ENCODE assay signal across 8 mouse cellular contexts in the genomic region with DNA sequence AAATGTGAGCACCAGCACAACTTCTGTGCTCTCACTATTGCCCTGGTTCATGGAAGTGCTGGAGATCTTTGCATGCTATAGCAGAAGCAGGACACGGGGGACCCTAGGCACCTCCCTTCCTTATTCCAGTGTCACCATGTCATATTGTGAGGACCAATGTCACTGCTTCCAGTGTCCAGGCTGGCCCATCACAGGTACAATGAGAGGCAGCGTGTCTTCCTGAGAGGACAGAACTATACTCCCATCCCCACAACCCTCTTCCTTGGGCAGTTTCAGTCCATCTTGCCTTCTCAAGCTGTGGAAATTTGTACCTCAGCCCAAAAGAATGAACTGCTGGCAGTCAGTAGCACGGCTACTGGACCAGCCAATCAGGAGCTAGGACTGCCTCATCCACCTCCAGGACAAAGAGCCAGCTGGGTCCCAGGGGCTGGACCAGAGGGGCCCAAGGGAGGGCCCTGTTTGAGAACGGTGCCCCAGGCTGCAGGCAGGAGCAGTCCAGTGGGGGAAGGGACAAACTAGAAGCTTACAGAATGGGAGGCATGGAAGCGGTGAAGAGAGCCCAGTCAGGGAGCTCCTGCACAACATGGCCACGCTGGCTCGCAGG. TPM values are rescaled to one million over a fixed set of nuclear protein-coding genes. Genes with fewer than 3 reads are reported as not detected.
DNase-seq lines count a peak whose midpoint lies in the region; ATAC-seq and TF ChIP-seq lines count a peak whose summit lies in the region.

No protein-coding gene starts in this region.

- peak; percentile 41; the same call in 1 of the 2 replicates for ATAC-seq in frontal cortex, adult (ENCODE audit: low TSS enrichment)
- ATAC-seq in forebrain, embryonic 13.5 days, result peak; percentile 91
- ATAC-seq in limb, embryonic 14.5 days (ENCODE audit: low FRiP score, low read depth), result peak; percentile 74
- peak; percentile 92 for ATAC-seq in neural tube, embryonic 12.5 days (ENCODE audit: low FRiP score, low read depth)

- no peaks in the 10 kb centered on the region for H3K27me3 ChIP-seq in forebrain, embryonic 13.5 days
- no peaks in the 10 kb centered on the region for H3K27me3 ChIP-seq in limb, embryonic 14.5 days (ENCODE audit: control insufficient read depth, insufficient read depth, low read length)
- H3K27me3 ChIP-seq in neural tube, embryonic 12.5 days (replicated peaks), result no peaks in the 10 kb centered on the region

- no peak for DNase-seq in frontal cortex, adult 2 months (ENCODE audit: extremely low spot score in 1 of 2, low spot score in 1 of 2)
- peak; percentile 84 for DNase-seq in NIH3T3 (ENCODE audit: low read depth)
- peak; percentile 74 to 78 for DNase-seq in heart, postnatal 14 days
- DNase-seq in limb, embryonic 14.5 days (ENCODE audit: low spot score), result peak; percentile 67
- no peak for DNase-seq in thymus, postnatal 14 days

- H3K9me3 ChIP-seq in forebrain, embryonic 13.5 days (replicated peaks), result no peaks in the 10 kb centered on the region
- H3K9me3 ChIP-seq in limb, embryonic 14.5 days (ENCODE audit: control insufficient read depth, low read length), result no peaks in the 10 kb centered on the region
- H3K9me3 ChIP-seq in neural tube, embryonic 12.5 days, result no peaks in the 10 kb centered on the region

- H3K4me1 ChIP-seq in forebrain, embryonic 13.5 days, result peaks cover 26% of the 10 kb centered on the region
- H3K4me1 ChIP-seq in limb, embryonic 14.5 days (ENCODE audit: control insufficient read depth, insufficient read depth, low read length), result peaks cover 21% of the 10 kb centered on the region
- peaks cover 21% of the 10 kb centered on the region for H3K4me1 ChIP-seq in neural tube, embryonic 12.5 days

- H3K4me2 ChIP-seq in forebrain, embryonic 13.5 days, result peak overlapping the region; percentile 30
- H3K4me2 ChIP-seq in limb, embryonic 14.5 days (replicated peaks; ENCODE audit: low read depth, low read length, severe bottlenecking), result no peak overlapping the region
- peak overlapping the region; percentile 30; the same call in 1 of the 2 replicates for H3K4me2 ChIP-seq in neural tube, embryonic 12.5 days (replicated peaks)

- WGBS in forebrain, embryonic 13.5 days, result 10% methylated on average over 7 of the region's 7 CpGs
- WGBS in limb, embryonic 14.5 days, result 41% methylated on average over 7 of the region's 7 CpGs
- 19% methylated on average over 7 of the region's 7 CpGs for WGBS in neural tube, embryonic 12.5 days

- no peak overlapping the region for H3K4me3 ChIP-seq in forebrain, embryonic 13.5 days
- H3K4me3 ChIP-seq in limb, embryonic 14.5 days (replicated peaks; ENCODE audit: low read length), result no peak overlapping the region
- no peak overlapping the region for H3K4me3 ChIP-seq in neural tube, embryonic 12.5 days

- H3K36me3 ChIP-seq in forebrain, embryonic 13.5 days (ENCODE audit: poor library complexity, severe bottlenecking), result peaks cover 10% of the 10 kb centered on the region; the same call in 1 of the 2 replicates
- H3K36me3 ChIP-seq in limb, embryonic 14.5 days (ENCODE audit: control insufficient read depth, insufficient read depth, low read length), result peaks cover 40% of the 10 kb centered on the region
- H3K36me3 ChIP-seq in neural tube, embryonic 12.5 days, result peaks cover 13% of the 10 kb centered on the region; the same call in 1 of the 2 replicates

- intact Hi-C loops in heart, postnatal 14 days (cut with DNase I), result loop anchor here (5.0 kb wide), 2 partner anchors 58 to 268 kb away; partner anchors contain the start of gene Rft1

- peak overlapping the region; percentile 82 for H3K27ac ChIP-seq in forebrain, embryonic 13.5 days
- H3K27ac ChIP-seq in limb, embryonic 14.5 days (replicated peaks; ENCODE audit: low read depth, low read length), result peak overlapping the region; percentile 84
- peak overlapping the region; percentile 65 for H3K27ac ChIP-seq in neural tube, embryonic 12.5 days

- no peak for TF ChIP-seq POLR2A in limb, embryonic 14.5 days (IDR thresholded peaks at IDR 0.05; ENCODE audit: borderline replicate concordance, extremely low read depth, insufficient read depth, insufficient read length)

- peak overlapping the region; percentile 41 for H3K9ac ChIP-seq in forebrain, embryonic 13.5 days
- no peak overlapping the region for H3K9ac ChIP-seq in limb, embryonic 14.5 days (ENCODE audit: low read depth, low read length, severe bottlenecking)
- no peak overlapping the region for H3K9ac ChIP-seq in neural tube, embryonic 12.5 days

RNA-seq across cellular contexts. Expression of gene Prkcd, which starts 31.8 kb away (rescaled TPM):
- 17.1 and 18.9 TPM in 2 replicates for polyA plus RNA-seq in frontal cortex, adult 2 months (2012; rRNA removed)
- polyA plus RNA-seq in forebrain, embryonic 13.5 days (2015; fragmentation: Nextera tagmentation; extraction: Ambion mirVana), result 21.4 and 21.9 TPM in 2 replicates
- 10 to 100 TPM; 14.3 to 15.7 TPM for total RNA-seq in heart, postnatal 14 days (2021)
- polyA plus RNA-seq in limb, embryonic 14.5 days (2012; rRNA removed), result 105 and 112 TPM in 2 replicates
- 46.1 and 55.6 TPM in 2 replicates for polyA plus RNA-seq in limb, embryonic 14.5 days (2014; fragmentation: Nextera tagmentation; extraction: Ambion mirVana)
- 47.4 and 54.3 TPM in 2 replicates for polyA plus RNA-seq in neural tube, embryonic 12.5 days (2016; fragmentation: Nextera tagmentation; extraction: Ambion mirVana)

RNA-seq across cellular contexts. Expression of gene Tkt, which starts 46.0 kb away (rescaled TPM):
- 131 and 143 TPM in 2 replicates for polyA plus RNA-seq in frontal cortex, adult 2 months (2012; rRNA removed)
- 274 and 296 TPM in 2 replicates for polyA plus RNA-seq in forebrain, embryonic 13.5 days (2015; fragmentation: Nextera tagmentation; extraction: Ambion mirVana)
- 10 to 100 TPM; 35.1 to 39.2 TPM for total RNA-seq in heart, postnatal 14 days (2021)
- 195 and 213 TPM in 2 replicates for polyA plus RNA-seq in limb, embryonic 14.5 days (2012; rRNA removed)
- polyA plus RNA-seq in limb, embryonic 14.5 days (2014; fragmentation: Nextera tagmentation; extraction: Ambion mirVana), result 107 and 123 TPM in 2 replicates
- polyA plus RNA-seq in neural tube, embryonic 12.5 days (2016; fragmentation: Nextera tagmentation; extraction: Ambion mirVana), result 215 and 218 TPM in 2 replicates

RNA-seq across cellular contexts. Expression of gene Rft1, which starts 60.0 kb away (rescaled TPM):
- 12.1 and 12.9 TPM in 2 replicates for polyA plus RNA-seq in frontal cortex, adult 2 months (2012; rRNA removed)
- 8.8 and 9.3 TPM in 2 replicates for polyA plus RNA-seq in forebrain, embryonic 13.5 days (2015; fragmentation: Nextera tagmentation; extraction: Ambion mirVana)
- total RNA-seq in heart, postnatal 14 days (2021), result 1 to 10 TPM; 9.2 to 9.5 TPM
- polyA plus RNA-seq in limb, embryonic 14.5 days (2012; rRNA removed), result 21.3 and 26.6 TPM in 2 replicates
- 14.3 and 15.4 TPM in 2 replicates for polyA plus RNA-seq in limb, embryonic 14.5 days (2014; fragmentation: Nextera tagmentation; extraction: Ambion mirVana)
- polyA plus RNA-seq in neural tube, embryonic 12.5 days (2016; fragmentation: Nextera tagmentation; extraction: Ambion mirVana), result 12.0 and 13.5 TPM in 2 replicates

Comparison
In these comparisons a context has a peak if more than half of its experiments do, and no peak if none do; other contexts are left out.
1. ATAC-seq: peak in every context shown above with its lines; median percentile 92 in neural tube, embryonic 12.5 days; 91 in forebrain, embryonic 13.5 days; 74 in limb, embryonic 14.5 days; 41 in frontal cortex, adult.
2. DNase-seq: peak in NIH3T3 (single experiment), heart, postnatal 14 days (2 of 2) and limb, embryonic 14.5 days (single experiment); none in frontal cortex, adult 2 months (0 of 2) and thymus, postnatal 14 days (single experiment).
3. Peak in every context shown above with its lines, with median percentiles within 50 percentile points of each other: H3K27ac ChIP-seq.